Mouse (Mus musculus) left cerebral cortex, adult 18-20 months (tissue): ENCODE data around the gene Med10. TPM values are rescaled to one million over a fixed set of nuclear protein-coding genes. Genes with fewer than 3 reads are reported as not detected.

Experiments used
- DNase-seq, 2 experiments: peaks; one replicate each; pipeline ENCODE4 v3.0.0; 2021 to 2022; ENCODE audit warnings: low spot score in 2 of 2, mixed read lengths in 1 of 2
- total RNA-seq, 2 experiments: library from RNA; stranded (reverse); gene quantifications; 2 replicates each; pipeline ENCODE4 v1.2.3; 2021

The Med10 gene
- total RNA-seq, 2 experiments from 2014 or later, result 43.9 to 54.8 TPM

- no peak for DNase-seq
Measured at GRCm38 (mm10) chr13:69825396-69826095, 23.4 kb downstream of the Med10 start.

DNA sequence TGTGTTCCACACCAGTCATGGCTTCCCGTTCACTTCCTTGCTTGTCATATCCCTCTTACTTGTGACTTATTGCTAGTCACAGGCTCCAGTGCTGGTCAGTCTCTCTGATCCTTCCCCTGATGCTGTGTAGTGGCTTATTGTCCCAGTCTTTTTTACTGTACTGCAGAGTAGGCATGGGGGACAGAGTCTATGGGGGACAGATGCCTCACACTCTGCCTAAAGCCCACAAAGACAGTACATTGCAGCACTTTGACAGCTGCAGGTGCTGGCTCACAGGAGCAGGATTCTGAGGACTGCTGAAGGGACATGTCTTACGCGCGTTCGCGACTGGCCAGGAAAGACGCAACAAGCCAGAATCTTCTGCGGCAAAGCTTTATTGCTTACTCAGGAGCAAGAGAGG, 28.4 kb downstream of the Med10 start:
- DNase-seq, result no peak

- DNase-seq, result peak; percentile 28
Measured at GRCm38 (mm10) chr13:69832578-69832977, 30.4 kb downstream of the Med10 start.

- peak in 1 of 2 experiments; percentile 15 for DNase-seq
Measured at GRCm38 (mm10) chr13:69833416-69833815, 31.2 kb downstream of the Med10 start.

DNA sequence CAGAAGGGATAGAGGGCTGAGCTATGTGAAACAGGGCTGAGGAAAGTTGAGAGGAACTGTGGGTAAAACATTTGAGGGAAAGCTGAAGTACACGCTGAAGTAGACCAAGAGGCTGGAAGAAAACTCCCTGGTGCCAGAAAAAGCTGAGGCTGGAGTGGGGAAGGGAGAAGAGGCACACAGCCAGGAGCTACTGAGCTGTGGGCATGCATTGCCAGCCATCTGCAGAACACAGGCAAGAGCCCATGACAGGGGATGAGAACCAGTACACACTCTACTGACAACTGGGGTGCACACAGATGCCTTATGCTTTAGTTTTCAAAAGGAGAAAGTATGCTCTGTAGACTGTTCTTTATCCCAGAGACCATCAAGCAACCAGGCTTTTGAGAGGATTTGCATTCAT, 43.4 kb downstream of the Med10 start:
- DNase-seq, result peak; percentile 34 to 64

DNA sequence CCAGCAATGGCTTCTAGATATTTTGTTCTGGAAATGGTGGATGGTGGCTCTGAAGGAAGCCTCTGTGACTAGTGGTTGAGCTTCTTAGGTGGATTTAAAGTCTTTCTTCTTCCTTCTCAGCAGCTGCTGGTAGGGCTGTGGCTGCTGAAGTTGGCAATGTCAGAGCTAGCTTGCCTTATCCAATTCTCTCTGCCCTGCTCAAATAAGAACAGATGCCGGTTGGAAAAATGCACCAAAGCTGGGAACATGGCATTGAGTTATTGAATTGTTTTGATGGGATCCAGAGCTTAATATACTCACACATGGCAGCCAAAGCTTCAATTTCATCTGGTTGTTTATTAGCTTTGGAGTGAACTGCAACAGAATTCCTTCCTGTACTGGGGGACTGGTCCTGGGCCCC, 47.4 kb downstream of the Med10 start:
- DNase-seq, result no peak

DNA sequence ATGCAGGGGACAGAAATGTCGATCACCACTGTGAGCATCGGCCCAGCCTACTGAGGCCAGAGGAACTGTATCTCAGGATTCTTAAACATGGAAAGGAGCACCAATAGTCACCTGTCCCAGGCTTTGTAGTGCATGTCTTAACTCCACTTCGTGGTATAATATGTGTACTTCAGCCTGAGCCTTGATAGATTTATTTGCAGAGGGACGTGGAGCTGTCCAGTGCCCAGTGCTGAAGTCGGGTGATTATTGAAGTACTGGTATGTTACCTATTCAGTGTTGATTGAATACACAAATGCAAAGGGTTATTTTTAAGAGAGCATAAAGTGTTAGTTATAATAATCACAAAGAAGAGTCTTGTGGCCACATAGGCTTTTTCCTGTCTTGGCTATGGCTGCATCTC, 50.1 kb downstream of the Med10 start:
- no peak for DNase-seq

DNA sequence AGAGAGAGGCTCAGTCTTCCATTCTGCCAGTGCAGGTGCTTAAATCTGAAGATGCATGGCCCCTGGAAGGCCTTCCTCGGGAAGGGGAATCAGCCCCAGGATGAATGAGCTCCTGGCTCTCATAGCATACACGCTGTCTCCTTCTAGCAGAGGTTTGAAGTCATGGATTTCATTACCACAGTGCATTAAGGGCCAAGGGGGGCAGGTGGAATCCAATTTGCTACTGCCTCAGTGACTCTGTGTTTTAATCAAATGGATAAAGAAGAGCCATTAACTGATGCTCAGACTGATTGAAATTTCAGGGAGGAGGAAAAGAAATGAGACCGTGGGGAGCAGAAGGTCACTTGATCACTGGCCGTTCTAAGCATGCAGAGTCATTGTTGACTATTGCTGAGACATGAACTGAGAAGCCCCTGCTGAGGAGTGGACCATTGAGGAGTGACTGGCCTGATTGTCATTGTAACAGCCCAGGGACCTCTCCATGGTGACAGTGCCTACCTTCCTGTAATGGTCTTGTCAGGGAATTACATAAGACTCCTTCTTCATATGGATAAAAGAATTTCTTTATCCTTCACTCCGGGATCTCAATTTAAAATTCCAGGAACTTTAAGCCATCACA, 51.3 kb downstream of the Med10 start:
- no peak for DNase-seq

- no peak for DNase-seq
Measured at GRCm38 (mm10) chr13:69855941-69856340, 53.7 kb downstream of the Med10 start.

GRCm38 (mm10) chr13:69862276-69862675, 60.1 kb downstream of the Med10 start:
- no peak for DNase-seq

GRCm38 (mm10) chr13:69864911-69865310, 62.7 kb downstream of the Med10 start:
- no peak for DNase-seq

Other genes starting within 250 kb of the Med10 start
- 1 to 10 TPM; 7.0 to 7.3 TPM for gene Srd5a1, start 191.0 kb upstream of the Med10 start, total RNA-seq
- gene Ube2ql1, start 62.5 kb upstream of the Med10 start, total RNA-seq, result 100 to 1,000 TPM; 200 to 217 TPM